Mouse (Mus musculus) liver, embryonic 11.5 days (tissue): ENCODE results near the gene Shmt2. TPM values are rescaled to one million over a fixed set of nuclear protein-coding genes. Genes with fewer than 3 reads are reported as not detected.

Experiments used
- ATAC-seq: fragments of 200-750 bp; cut with Nextera tagmentation; replicated peaks from 2 replicates; pipeline ENCODE4 v1.8.0; 2017; ENCODE audit warnings: moderate number of reproducible peaks, mild to moderate bottlenecking, moderate TSS enrichment, moderate library complexity; ENCODE audit not compliant: low FRiP score
- DNase-seq: peaks from one replicate; pipeline ENCODE4 v3.0.0-alpha.2; 2017; ENCODE audit warnings: low spot score
- H3K27ac ChIP-seq: fragments of 300-500 bp; sonication (generic); 2 replicates; pipeline ENCODE4 v1.5.1; 2014; ENCODE audit warnings: mild to moderate bottlenecking, low read depth, low read length, control low read depth
- H3K27me3 ChIP-seq: fragments of 300-500 bp; sonication (generic); replicated peaks from 2 replicates; pipeline ENCODE4 v1.6.1; 2014; ENCODE audit warnings: low read length, mixed read lengths; ENCODE audit not compliant: control insufficient read depth, insufficient read depth
- H3K36me3 ChIP-seq: fragments of 300-500 bp; sonication (generic); 2 replicates; pipeline ENCODE4 v1.6.1; 2014; ENCODE audit warnings: mild to moderate bottlenecking, low read length, moderate library complexity, mixed read lengths; ENCODE audit not compliant: control insufficient read depth, insufficient read depth
- H3K4me1 ChIP-seq: fragments of 300-500 bp; sonication (generic); replicated peaks from 2 replicates; pipeline ENCODE4 v1.6.1; 2014; ENCODE audit warnings: low read length, mixed read lengths; ENCODE audit not compliant: control insufficient read depth, insufficient read depth
- H3K4me2 ChIP-seq: fragments of 300-500 bp; sonication (generic); 2 replicates; pipeline ENCODE4 v1.6.1; 2014; ENCODE audit warnings: mild to moderate bottlenecking, control low read depth, moderate library complexity
- H3K4me3 ChIP-seq: fragments of 300-500 bp; sonication (generic); 2 replicates; pipeline ENCODE4 v1.5.1; 2014; ENCODE audit warnings: low read depth, low read length, control low read depth
- H3K9ac ChIP-seq: fragments of 300-500 bp; sonication (generic); 2 replicates; pipeline ENCODE4 v1.6.1; 2014; ENCODE audit warnings: low read depth, low read length, control low read depth
- H3K9me3 ChIP-seq: fragments of 300-500 bp; sonication (generic); 2 replicates; pipeline ENCODE4 v1.6.1; 2016; ENCODE audit warnings: low read length, inconsistent platforms, mixed read lengths; ENCODE audit not compliant: control insufficient read depth
- WGBS: fragments of 180-500 bp; shearing (Covaris S2); extraction: QIAGEN DNeasy Blood & Tissue Kit; methylation state at CpG from one replicate; pipeline ENCODE4 v1.1.7; 2014; 5-methylcytosine and 5-hydroxymethylcytosine counted together
- polyA plus RNA-seq: library from polyadenylated mRNA; unstranded; fragments of >200 nt; fragmentation: Nextera tagmentation; extraction: Ambion mirVana; gene quantifications from 2 replicates; pipeline ENCODE4 v1.2.1, GENCODE M21; 2014

Gene Shmt2
- polyA plus RNA-seq, 1 experiment from 2014 or later = 261 TPM

DNA sequence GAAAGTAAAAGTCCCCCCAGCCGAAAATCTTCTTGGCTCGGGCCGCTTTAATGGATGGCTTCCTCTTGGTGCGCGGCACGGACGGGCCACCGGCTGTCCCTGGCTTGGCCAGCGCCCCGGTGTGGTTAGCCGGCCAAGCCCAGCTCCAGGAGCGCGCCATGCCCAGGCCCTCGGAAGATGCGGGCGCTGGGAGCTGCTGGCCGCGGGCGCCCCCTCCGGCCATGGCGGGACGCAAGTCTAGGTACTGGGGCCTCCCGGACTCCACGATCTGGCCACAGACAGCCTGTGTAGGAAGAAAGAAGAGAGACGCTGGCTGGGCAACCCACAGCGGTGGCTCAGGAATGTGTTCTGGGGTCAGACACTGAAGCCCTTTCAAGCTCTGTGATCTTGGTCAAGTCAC lies 4.4 kb upstream of the Shmt2 start:
- no peak overlapping the region for H3K27ac ChIP-seq
- DNase-seq (peak; percentile 57), ATAC-seq (no peak; the same call in 1 of the 2 replicates)
- H3K9me3 ChIP-seq = no peaks in the 10 kb centered on the region
- 0 out of 2 replicates have a peak overlapping the region, but pooled peaks have one; percentile 5 for H3K9ac ChIP-seq
- H3K27me3 ChIP-seq = peaks cover 85% of the 10 kb centered on the region
- H3K36me3 ChIP-seq = no peaks in the 10 kb centered on the region
- H3K4me3 ChIP-seq = peak overlapping the region; percentile 34
- H3K4me2 ChIP-seq = peak overlapping the region; percentile 53
- H3K4me1 ChIP-seq = peaks cover 10% of the 10 kb centered on the region
- WGBS = under 1% methylated on average over 26 of the region's 26 CpGs

DNA sequence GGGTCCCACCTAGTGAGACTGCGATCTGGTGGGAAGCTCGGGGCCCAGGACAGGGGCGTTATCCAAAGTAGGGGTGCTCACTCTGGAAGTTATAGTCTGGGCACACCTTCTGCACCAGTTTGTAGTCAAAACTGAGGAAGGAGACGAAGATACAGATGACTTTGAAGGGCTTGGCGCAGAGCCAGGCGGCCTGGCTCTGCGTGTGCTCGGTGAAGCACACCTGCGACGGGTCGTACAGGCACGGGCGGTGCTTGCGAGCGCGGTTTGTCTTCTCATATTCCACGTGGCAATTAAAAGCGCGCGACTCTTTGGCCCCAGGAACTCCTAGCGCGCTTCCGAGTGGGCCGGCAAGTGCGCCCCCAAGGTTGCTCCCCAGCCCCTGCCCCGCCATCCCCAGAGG lies 3.8 kb upstream of the Shmt2 start:
- Histone ChIP-seq H3K9ac (0 out of 2 replicates have a peak overlapping the region, but pooled peaks have one; percentile 5), H3K27ac (no peak overlapping the region), H3K4me1 (peaks cover 14% of the 10 kb centered on the region), H3K27me3 (peaks cover 79% of the 10 kb centered on the region), H3K36me3 (no peaks in the 10 kb centered on the region), H3K4me2 (peak overlapping the region; percentile 53), H3K4me3 (peak overlapping the region; percentile 34), H3K9me3 (no peaks in the 10 kb centered on the region)
- ATAC-seq (no peak), DNase-seq (peak; percentile 35)
- 4% methylated on average over 26 of the region's 26 CpGs for WGBS

DNA sequence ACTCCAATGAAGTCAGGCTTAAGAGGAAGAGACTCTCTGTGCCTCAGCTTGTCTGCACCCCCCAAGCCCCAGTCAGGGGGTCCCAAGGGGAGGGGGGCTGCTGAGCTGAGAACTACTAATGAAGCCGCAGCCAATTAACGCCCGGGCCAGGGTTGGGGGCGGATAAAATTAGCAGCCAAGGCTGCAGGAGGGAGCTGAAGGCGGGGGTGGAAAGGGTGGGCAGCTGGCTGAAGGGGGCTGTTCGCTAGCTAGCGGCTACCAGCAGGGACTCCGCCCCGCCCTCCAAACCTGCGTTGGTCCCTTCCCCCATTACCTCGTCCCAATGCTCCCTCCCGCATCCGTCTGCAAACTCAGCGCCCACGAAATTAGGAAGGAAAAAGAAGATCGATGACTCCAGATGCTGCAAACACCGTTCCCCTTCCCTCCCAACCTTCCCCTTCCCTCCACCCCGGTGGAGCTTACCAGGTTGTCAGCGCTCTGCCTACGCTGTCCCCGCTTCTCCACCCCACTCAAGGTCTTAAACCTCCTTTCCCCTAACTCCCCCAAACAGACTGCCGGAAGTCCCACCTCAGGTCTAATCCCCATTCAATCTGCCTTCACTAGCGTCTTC lies 2.5 kb upstream of the Shmt2 start:
- DNase-seq = no peak
- peaks cover 66% of the 10 kb centered on the region for H3K27me3 ChIP-seq

GRCm38 (mm10) chr10:127521611-127522080 lies 598 bp downstream of the Shmt2 start:
- peak; percentile 69 for ATAC-seq
- Histone ChIP-seq H3K4me2 (peak overlapping the region; percentile 88), H3K9ac (peak overlapping the region; percentile 85), H3K4me1 (peaks cover 40% of the 10 kb centered on the region), H3K36me3 (peaks cover 36% of the 10 kb centered on the region), H3K9me3 (no peaks in the 10 kb centered on the region), H3K27me3 (peaks cover 35% of the 10 kb centered on the region), H3K4me3 (peak overlapping the region; percentile 68), H3K27ac (peak overlapping the region; percentile 84)
- 4% methylated on average over 12 of the region's 12 CpGs for WGBS
- no peak for DNase-seq

More for the DNA sequence above, 2.5 kb upstream of the Shmt2 start:
- H3K4me2 ChIP-seq = no peak overlapping the region
- H3K4me3 ChIP-seq = no peak overlapping the region
- peaks cover 24% of the 10 kb centered on the region for H3K4me1 ChIP-seq
- H3K27ac ChIP-seq = no peak overlapping the region
- H3K36me3 ChIP-seq = peaks cover 10% of the 10 kb centered on the region
- WGBS = 5% methylated on average over 23 of the region's 23 CpGs
- no peaks in the 10 kb centered on the region for H3K9me3 ChIP-seq
- ATAC-seq = no peak
- no peak overlapping the region for H3K9ac ChIP-seq

DNA sequence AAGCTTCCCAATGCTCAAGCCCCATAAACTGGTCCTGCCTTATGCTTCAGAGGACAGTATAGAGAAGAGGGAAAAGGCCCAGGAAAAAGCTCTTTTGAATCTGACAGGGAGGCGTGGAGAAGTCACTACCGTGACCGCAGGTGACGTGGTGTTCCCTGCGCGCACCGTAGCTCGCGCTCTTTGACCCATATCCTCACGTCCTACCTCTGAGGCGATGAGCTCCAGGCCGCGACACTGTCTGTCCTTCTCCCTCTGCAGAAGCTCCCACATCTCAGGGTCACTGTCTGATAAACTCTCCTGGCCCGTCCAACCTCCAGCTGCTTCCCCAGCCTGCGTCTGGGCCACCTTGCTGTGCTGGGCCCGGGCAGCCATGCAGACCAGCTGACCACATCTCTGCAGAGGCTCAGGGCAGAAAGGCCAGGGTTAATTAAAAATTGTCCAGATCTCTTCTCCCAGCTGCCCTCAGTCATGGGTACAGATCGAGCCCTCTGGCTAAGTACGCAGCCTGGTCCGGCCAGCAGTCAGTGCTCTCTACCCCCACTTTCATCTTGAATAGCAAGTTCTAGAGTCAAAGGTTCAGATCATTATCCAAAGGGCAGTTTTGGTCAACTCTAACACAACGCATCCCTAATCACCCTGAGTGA lies 1.4 kb downstream of the Shmt2 start:
- Histone ChIP-seq H3K4me3 (peak overlapping the region; percentile 68), H3K4me1 (peaks cover 44% of the 10 kb centered on the region), H3K9me3 (no peaks in the 10 kb centered on the region), H3K9ac (peak overlapping the region; percentile 85), H3K4me2 (peak overlapping the region; percentile 88), H3K36me3 (peaks cover 36% of the 10 kb centered on the region), H3K27me3 (peaks cover 27% of the 10 kb centered on the region), H3K27ac (peak overlapping the region; percentile 84)
- DNase-seq (no peak), ATAC-seq (no peak)
- 72% methylated on average over 20 of the region's 20 CpGs for WGBS

DNA sequence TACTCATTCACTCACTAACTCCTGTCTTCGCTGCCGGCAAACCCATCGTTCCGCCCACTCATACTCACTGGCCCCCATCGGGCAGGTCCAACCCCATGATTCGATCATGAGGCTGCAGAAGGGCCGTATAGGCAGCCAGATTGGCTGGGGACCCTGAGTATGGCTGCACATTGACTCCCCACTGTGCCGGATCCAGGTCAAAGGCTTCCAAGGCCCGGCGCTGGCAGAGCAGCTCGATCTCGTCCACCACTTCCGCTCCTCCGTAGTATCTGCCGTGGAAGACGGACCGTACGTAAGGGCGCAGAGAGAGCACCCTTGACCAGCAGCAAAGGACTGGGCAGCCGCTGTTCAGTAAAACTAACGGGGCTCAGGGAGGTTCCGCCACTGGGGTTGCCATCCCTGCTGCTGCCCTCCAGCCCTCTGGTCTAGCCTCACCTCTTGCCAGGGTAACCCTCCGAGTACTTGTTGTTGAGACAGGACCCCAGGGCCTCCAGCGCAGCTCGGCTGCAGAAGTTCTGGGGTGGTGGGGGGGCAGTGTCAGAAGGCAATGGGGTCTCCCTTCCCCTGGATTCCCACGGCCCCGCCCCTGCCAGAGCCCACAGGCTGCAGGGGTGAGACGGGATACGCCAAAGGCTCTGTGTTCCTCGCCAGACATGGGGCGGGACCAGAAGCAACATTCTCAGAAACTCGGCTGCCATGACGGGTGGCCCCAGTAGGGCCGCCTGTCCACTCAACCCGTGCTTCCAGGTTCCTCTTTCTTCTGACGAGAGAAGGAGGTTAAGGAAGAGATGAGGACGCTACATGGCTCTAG lies 2.1 kb downstream of the Shmt2 start:
- peaks cover 25% of the 10 kb centered on the region for H3K27me3 ChIP-seq
- peak overlapping the region; percentile 68 for H3K4me3 ChIP-seq
- peak overlapping the region; percentile 85 for H3K9ac ChIP-seq
- peak overlapping the region; percentile 88 for H3K4me2 ChIP-seq
- peaks cover 36% of the 10 kb centered on the region for H3K36me3 ChIP-seq
- WGBS = 86% methylated on average over 37 of the region's 37 CpGs
- no peak for ATAC-seq
- H3K9me3 ChIP-seq = no peaks in the 10 kb centered on the region
- DNase-seq = no peak
- H3K27ac ChIP-seq = no peak overlapping the region; the same call in 1 of the 2 replicates
- peaks cover 50% of the 10 kb centered on the region for H3K4me1 ChIP-seq

DNA sequence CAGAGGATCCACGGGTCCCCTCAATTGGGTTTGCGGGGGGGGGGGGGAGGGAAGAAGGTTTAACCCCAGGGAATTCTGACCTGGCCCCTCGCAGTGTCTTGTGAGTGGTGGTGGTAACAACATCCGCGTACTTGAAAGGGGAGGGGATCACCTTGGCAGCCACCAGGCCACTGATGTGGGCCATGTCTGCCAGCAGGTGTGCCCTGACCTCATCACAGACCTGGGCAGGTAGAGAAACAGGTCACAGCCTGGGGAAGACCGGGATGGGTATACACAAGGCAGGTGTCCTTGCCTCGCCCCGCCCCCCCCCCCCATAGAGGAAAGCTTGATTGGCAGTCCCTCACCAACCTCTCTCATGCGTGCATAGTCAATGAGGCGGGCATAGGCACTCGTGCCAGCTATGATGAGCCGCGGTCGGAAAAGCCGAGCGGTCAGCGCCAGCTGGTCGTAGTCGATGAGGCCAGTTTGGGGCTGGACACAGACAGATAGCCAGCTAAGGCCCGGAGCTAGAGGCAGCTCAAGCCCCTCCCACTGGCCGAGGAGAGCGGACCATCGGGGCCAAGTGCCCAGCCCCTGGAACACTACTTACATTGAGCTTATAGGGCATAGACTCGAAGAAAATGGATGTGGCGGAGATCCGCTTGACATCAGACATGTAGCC lies 3.1 kb downstream of the Shmt2 start:
- ATAC-seq (no peak), DNase-seq (no peak)
- Histone ChIP-seq H3K9me3 (no peaks in the 10 kb centered on the region), H3K4me3 (no peak overlapping the region), H3K4me1 (peaks cover 54% of the 10 kb centered on the region), H3K27me3 (peaks cover 24% of the 10 kb centered on the region), H3K9ac (no peak overlapping the region), H3K36me3 (peaks cover 36% of the 10 kb centered on the region), H3K4me2 (no peak overlapping the region), H3K27ac (no peak overlapping the region)
- WGBS = 91% methylated on average over 26 of the region's 26 CpGs

DNA sequence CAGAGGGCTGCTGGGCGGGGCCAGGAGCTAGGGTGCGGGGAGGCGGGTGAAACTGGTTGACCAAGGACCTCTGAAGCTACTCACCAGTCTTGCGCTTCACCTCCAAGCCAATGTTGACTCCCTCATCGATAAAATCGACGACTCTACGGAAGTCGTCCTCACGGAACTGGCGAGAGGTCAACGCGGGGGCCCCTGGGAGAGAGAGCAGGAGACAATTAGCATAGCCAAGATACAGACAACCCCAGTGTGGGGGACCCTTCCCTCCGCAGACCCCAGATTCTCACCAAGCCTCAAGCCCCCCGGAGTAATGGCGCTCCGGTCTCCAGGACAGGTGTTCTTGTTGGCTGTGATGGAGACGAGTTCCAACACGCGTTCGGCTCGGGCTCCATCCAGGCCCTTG lies 4.3 kb downstream of the Shmt2 start:
- H3K4me3 ChIP-seq = no peak overlapping the region
- H3K27me3 ChIP-seq = peaks cover 23% of the 10 kb centered on the region
- H3K36me3 ChIP-seq = peaks cover 36% of the 10 kb centered on the region
- no peak overlapping the region for H3K27ac ChIP-seq
- no peak overlapping the region for H3K9ac ChIP-seq
- H3K9me3 ChIP-seq = no peaks in the 10 kb centered on the region
- no peak overlapping the region for H3K4me2 ChIP-seq
- DNase-seq = no peak
- no peak for ATAC-seq
- peaks cover 66% of the 10 kb centered on the region for H3K4me1 ChIP-seq
- WGBS = 92% methylated on average over 22 of the region's 22 CpGs
